Mouse (Mus musculus): ENCODE measurements around the gene Acap3. TPM values are rescaled to one million over a fixed set of nuclear protein-coding genes. Genes with fewer than 3 reads are reported as not detected.
A peak's percentile ranks its signal among the peaks of the same experiment; 100 is the strongest.

Acap3 gene
- polyA plus RNA-seq, 1 experiment from 2014 or later, result 9.7 TPM

DNA sequence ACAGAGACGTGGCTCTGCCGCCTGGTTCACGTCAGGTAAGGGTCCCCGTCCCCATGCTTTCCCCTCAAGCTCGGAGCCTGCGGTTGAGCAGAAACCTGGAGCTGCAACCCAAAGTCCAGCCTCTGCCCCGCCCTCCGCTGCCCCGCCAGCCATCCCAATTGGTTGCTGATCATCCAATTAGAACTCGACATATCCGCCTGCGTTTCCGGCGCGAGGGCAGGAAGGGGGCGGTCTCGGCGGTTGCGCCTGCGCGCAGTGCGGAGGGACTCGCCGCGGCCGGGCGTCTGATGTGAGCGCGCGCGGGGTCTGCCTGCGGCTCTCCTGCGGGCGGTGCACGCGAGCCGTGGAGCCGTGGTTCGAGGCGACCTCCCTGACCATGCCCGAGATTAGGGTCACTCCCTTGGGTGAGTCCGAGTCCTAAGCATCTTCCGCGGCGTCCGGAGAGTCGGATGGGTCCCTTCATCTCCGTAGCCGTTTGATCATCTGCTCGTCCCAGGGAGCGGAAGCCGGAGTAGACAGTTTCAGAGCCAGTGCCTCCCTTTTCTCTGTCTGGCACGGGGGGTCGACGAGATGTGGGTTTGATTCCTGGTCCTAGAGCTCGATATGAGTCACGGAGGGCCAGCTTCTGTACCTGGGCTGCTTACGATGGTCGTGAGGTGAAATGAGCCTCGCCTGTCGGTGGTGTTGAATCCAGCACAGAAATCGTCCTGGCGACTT, 22.1 kb upstream of the Acap3 start, which contains the start of the genes Cptp and Ints11:
Gene Cptp (minus strand): TSS at position 124 of the 717 bp plus-strand sequence.
Gene Ints11 (plus strand): TSS at position 230 of the 717 bp plus-strand sequence.
- no peaks in the 10 kb centered on the region for H3K9me3 ChIP-seq (ENCODE audit: control insufficient read depth, low read length)
- peak within 1 kb of the TSS; percentile 97 for H3K4me2 ChIP-seq (replicated peaks; ENCODE audit: low read depth)
- no peaks in the 10 kb centered on the region for H3K27me3 ChIP-seq (ENCODE audit: control insufficient read depth, insufficient read depth, low read length)
- DNase-seq (ENCODE audit: low spot score), result peak; percentile 97
- peak within 1 kb of the TSS; percentile 79 for H3K4me3 ChIP-seq (ENCODE audit: low read depth, low read length)
- ATAC-seq (ENCODE audit: low FRiP score, low TSS enrichment), result peak; percentile 95
- under 1% methylated on average over 58 of the region's 63 CpGs for WGBS
- no peak for TF ChIP-seq EP300 (optimal IDR thresholded peaks at IDR 0.05)
- peak; percentile 56 for TF ChIP-seq CTCF (IDR thresholded peaks at IDR 0.05; ENCODE audit: low read depth)
- 0 out of 2 replicates have a peak, but pooled peaks cover 3% of the 10 kb centered on the region for H3K4me1 ChIP-seq (replicated peaks; ENCODE audit: control insufficient read depth, insufficient read depth)
- H3K36me3 ChIP-seq (ENCODE audit: control insufficient read depth, insufficient read depth, low read length), result peaks cover 13% of the 10 kb centered on the region
- peak within 1 kb of the TSS; percentile 63 for H3K27ac ChIP-seq (replicated peaks)
- H3K9ac ChIP-seq (ENCODE audit: low read length), result peak within 1 kb of the TSS; percentile 80

DNA sequence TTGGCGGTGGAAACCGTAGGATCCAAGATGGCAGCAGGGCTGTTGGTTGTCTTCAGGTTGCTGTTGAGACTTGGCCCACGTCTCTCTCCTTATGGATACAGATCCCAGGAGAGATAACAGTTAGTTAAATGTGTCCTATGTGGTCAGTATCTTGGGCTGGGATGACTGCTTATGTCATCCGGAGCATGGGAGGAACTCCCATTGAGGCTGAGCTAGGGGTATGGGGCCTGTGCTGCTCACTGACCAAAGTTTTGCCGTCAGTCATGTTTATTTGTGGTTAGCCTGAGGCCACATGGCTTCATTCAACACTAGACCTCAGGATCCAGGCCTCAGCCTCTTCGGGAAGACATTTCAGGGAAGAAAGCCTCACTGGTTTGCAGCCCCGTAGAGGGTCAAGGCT, 20.2 kb upstream of the Acap3 start:
- WGBS, result 82% methylated on average over 7 of the region's 7 CpGs
- peaks cover 10% of the 10 kb centered on the region for H3K36me3 ChIP-seq (ENCODE audit: control insufficient read depth, insufficient read depth, low read length)

GRCm38 (mm10) chr4:155883587-155883986, 8.0 kb upstream of the Acap3 start:
- ATAC-seq (ENCODE audit: low FRiP score, low TSS enrichment), result no peak
- WGBS, result 85% methylated on average over 3 of the region's 3 CpGs
- H3K36me3 ChIP-seq (ENCODE audit: control insufficient read depth, insufficient read depth, low read length), result peaks cover 13% of the 10 kb centered on the region

More for the DNA sequence above, 20.2 kb upstream of the Acap3 start:
- Histone ChIP-seq H3K27ac (replicated peaks) (no peak overlapping the region), H3K9ac (ENCODE audit: low read length) (no peak overlapping the region), H3K4me1 (replicated peaks; ENCODE audit: control insufficient read depth, insufficient read depth) (0 out of 2 replicates have a peak, but pooled peaks cover 3% of the 10 kb centered on the region), H3K4me2 (replicated peaks; ENCODE audit: low read depth) (no peak overlapping the region), H3K27me3 (ENCODE audit: control insufficient read depth, insufficient read depth, low read length) (no peaks in the 10 kb centered on the region), H3K4me3 (ENCODE audit: low read depth, low read length) (no peak overlapping the region), H3K9me3 (ENCODE audit: control insufficient read depth, low read length) (no peaks in the 10 kb centered on the region)
- DNase-seq (ENCODE audit: low spot score), result no peak
- TF ChIP-seq EP300 (optimal IDR thresholded peaks at IDR 0.05) (no peak), CTCF (IDR thresholded peaks at IDR 0.05; ENCODE audit: low read depth) (no peak)
- ATAC-seq (ENCODE audit: low FRiP score, low TSS enrichment), result no peak

DNA sequence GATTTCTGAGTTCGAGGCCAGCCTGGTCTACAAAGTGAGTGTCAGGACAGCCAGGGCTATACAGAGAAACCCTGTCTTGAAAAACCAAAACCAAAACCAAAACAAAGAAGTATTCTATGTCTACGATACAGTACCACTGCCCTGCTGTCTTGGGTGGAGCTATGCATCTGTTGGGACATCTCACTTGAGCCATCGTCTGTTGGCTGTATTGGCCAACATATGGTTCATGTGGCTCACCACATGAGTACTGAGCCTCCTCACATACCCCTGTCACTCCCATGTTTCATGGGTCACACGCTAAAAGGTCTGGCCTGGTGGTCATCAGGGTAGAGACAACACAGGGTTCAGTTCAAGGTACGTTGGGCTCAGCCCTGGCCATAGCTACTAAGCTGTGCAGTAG, 5.3 kb upstream of the Acap3 start:
- Histone ChIP-seq H3K4me3 (ENCODE audit: low read depth, low read length) (no peak overlapping the region), H3K9me3 (ENCODE audit: control insufficient read depth, low read length) (no peaks in the 10 kb centered on the region), H3K27ac (replicated peaks) (no peak overlapping the region), H3K9ac (ENCODE audit: low read length) (no peak overlapping the region), H3K4me1 (replicated peaks; ENCODE audit: control insufficient read depth, insufficient read depth) (no peaks in the 10 kb centered on the region), H3K4me2 (replicated peaks; ENCODE audit: low read depth) (no peak overlapping the region), H3K36me3 (ENCODE audit: control insufficient read depth, insufficient read depth, low read length) (peaks cover 13% of the 10 kb centered on the region), H3K27me3 (ENCODE audit: control insufficient read depth, insufficient read depth, low read length) (no peaks in the 10 kb centered on the region)
- WGBS, result 90% methylated on average over 5 of the region's 5 CpGs
- TF ChIP-seq CTCF (IDR thresholded peaks at IDR 0.05; ENCODE audit: low read depth) (no peak), EP300 (optimal IDR thresholded peaks at IDR 0.05) (no peak)
- ATAC-seq (ENCODE audit: low FRiP score, low TSS enrichment) (no peak), DNase-seq (ENCODE audit: low spot score) (no peak)

More at GRCm38 (mm10) chr4:155883587-155883986, 8.0 kb upstream of the Acap3 start:
- H3K4me2 ChIP-seq (replicated peaks; ENCODE audit: low read depth), result no peak overlapping the region
- no peak for TF ChIP-seq CTCF (IDR thresholded peaks at IDR 0.05; ENCODE audit: low read depth)
- TF ChIP-seq EP300 (optimal IDR thresholded peaks at IDR 0.05), result no peak
- no peak overlapping the region for H3K9ac ChIP-seq (ENCODE audit: low read length)
- H3K27me3 ChIP-seq (ENCODE audit: control insufficient read depth, insufficient read depth, low read length), result no peaks in the 10 kb centered on the region
- H3K4me3 ChIP-seq (ENCODE audit: low read depth, low read length), result no peak overlapping the region
- no peak for DNase-seq (ENCODE audit: low spot score)
- H3K4me1 ChIP-seq (replicated peaks; ENCODE audit: control insufficient read depth, insufficient read depth), result no peaks in the 10 kb centered on the region
- no peaks in the 10 kb centered on the region for H3K9me3 ChIP-seq (ENCODE audit: control insufficient read depth, low read length)
- no peak overlapping the region for H3K27ac ChIP-seq (replicated peaks)

- Histone ChIP-seq H3K9me3 (ENCODE audit: control insufficient read depth, low read length) (no peaks in the 10 kb centered on the region), H3K27ac (replicated peaks) (no peak overlapping the region), H3K9ac (ENCODE audit: low read length) (no peak overlapping the region), H3K27me3 (ENCODE audit: control insufficient read depth, insufficient read depth, low read length) (no peaks in the 10 kb centered on the region), H3K4me3 (ENCODE audit: low read depth, low read length) (no peak overlapping the region), H3K36me3 (ENCODE audit: control insufficient read depth, insufficient read depth, low read length) (peaks cover 13% of the 10 kb centered on the region), H3K4me2 (replicated peaks; ENCODE audit: low read depth) (no peak overlapping the region), H3K4me1 (replicated peaks; ENCODE audit: control insufficient read depth, insufficient read depth) (no peaks in the 10 kb centered on the region)
- 86% methylated on average over 10 of the region's 10 CpGs for WGBS
- DNase-seq (ENCODE audit: low spot score) (no peak), ATAC-seq (ENCODE audit: low FRiP score, low TSS enrichment) (no peak)
- TF ChIP-seq EP300 (optimal IDR thresholded peaks at IDR 0.05), result no peak
- no peak for TF ChIP-seq CTCF (IDR thresholded peaks at IDR 0.05; ENCODE audit: low read depth)
These were observed 3.9 kb upstream of the Acap3 start for GRCm38 (mm10) chr4:155887674-155888073.

GRCm38 (mm10) chr4:155888181-155888580, 3.4 kb upstream of the Acap3 start:
- no peak overlapping the region for H3K27ac ChIP-seq (replicated peaks)
- TF ChIP-seq CTCF (IDR thresholded peaks at IDR 0.05; ENCODE audit: low read depth), result no peak
- H3K4me1 ChIP-seq (replicated peaks; ENCODE audit: control insufficient read depth, insufficient read depth), result no peaks in the 10 kb centered on the region; the same call in 1 of the 2 replicates
- no peak overlapping the region for H3K9ac ChIP-seq (ENCODE audit: low read length)
- no peak for DNase-seq (ENCODE audit: low spot score)
- no peaks in the 10 kb centered on the region for H3K9me3 ChIP-seq (ENCODE audit: control insufficient read depth, low read length)
- WGBS, result 92% methylated on average over 9 of the region's 9 CpGs
- no peak for ATAC-seq (ENCODE audit: low FRiP score, low TSS enrichment)
- no peak overlapping the region for H3K4me2 ChIP-seq (replicated peaks; ENCODE audit: low read depth)
- H3K4me3 ChIP-seq (ENCODE audit: low read depth, low read length), result no peak overlapping the region
- no peaks in the 10 kb centered on the region for H3K27me3 ChIP-seq (ENCODE audit: control insufficient read depth, insufficient read depth, low read length)
- peaks cover 13% of the 10 kb centered on the region for H3K36me3 ChIP-seq (ENCODE audit: control insufficient read depth, insufficient read depth, low read length)

All from stomach, postnatal 0 days (tissue).